Mouse (Mus musculus) megakaryocyte, embryonic 14.5 days (primary cell): ENCODE results near the gene Cenpb. TPM values are rescaled to one million over a fixed set of nuclear protein-coding genes. Genes with fewer than 3 reads are reported as not detected.
A peak's percentile ranks its signal among the peaks of the same experiment; 100 is the strongest.

Experiments
- H3K27me3 ChIP-seq: replicated peaks from 2 replicates; pipeline ENCODE3; 2012; ENCODE audit warnings: inconsistent platforms
- H3K36me3 ChIP-seq: replicated peaks from 2 replicates; pipeline ENCODE3; 2012; ENCODE audit warnings: low read length, inconsistent platforms, mixed read lengths
- H3K4me1 ChIP-seq: 2 replicates; pipeline ENCODE4 v1.6.1; 2012; ENCODE audit warnings: inconsistent platforms
- H3K4me3 ChIP-seq: replicated peaks from 2 replicates; pipeline ENCODE3; 2012; ENCODE audit warnings: moderate library complexity, mild to moderate bottlenecking, inconsistent platforms
- H3K9me3 ChIP-seq: 2 replicates; pipeline ENCODE4 v1.6.1; 2012; ENCODE audit warnings: inconsistent platforms
- FLI1 ChIP-seq: IDR thresholded peaks from 2 replicates; pipeline ENCODE4 v1.6.1; 2012; ENCODE audit warnings: low read length, inconsistent platforms, mixed read lengths
- GATA1 ChIP-seq: IDR thresholded peaks from 3 replicates; pipeline ENCODE4 v1.6.1; 2012; ENCODE audit warnings: mixed read lengths, low read length, inconsistent platforms, borderline replicate concordance
- polyA plus RNA-seq: library from polyadenylated mRNA; stranded (reverse); fragments of >175 nt; gene quantifications from 2 replicates; pipeline ENCODE4 v1.2.3, GENCODE M21; 2012; ENCODE audit warnings: low replicate concordance; ENCODE audit not compliant: insufficient read depth

The Cenpb gene
- polyA plus RNA-seq, 1 experiment, result 147 TPM

DNA sequence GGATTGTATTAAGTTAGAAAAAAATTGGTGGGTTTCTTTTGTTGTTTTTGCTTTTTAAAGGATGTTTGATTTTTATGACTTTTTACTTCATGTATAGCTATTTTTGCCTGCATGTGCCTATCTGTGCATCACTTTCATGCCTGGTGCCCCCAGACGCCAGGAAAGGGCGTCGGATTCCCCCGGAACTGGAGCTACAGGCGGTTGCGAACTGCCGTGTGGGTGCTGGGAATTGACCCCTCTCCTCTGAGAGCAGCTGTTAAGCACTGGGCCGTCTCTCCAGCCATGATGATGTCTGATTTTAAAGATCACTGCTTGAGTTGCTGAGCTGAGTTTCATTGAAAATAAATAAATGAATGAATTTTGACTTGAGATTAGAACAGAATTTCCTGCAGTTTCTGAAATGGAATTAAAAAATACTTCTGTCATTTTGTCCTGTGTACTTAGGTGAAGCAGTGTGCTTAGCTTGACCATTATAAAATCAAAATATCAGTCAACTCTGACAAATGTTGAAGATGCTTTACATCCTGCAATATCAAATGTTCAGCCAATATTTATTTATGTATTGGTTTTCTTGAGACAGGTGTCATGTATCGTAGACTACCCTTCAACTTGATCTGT lies 46.8 kb downstream of the Cenpb start, which contains the start of gene Gm11037:
Gene Gm11037 (plus strand): TSS at position 568 of the 618 bp plus-strand sequence.
- TF ChIP-seq FLI1 (no peak), GATA1 (no peak)
- Histone ChIP-seq H3K4me3 (peak within 1 kb of the TSS; percentile 50), H3K9me3 (no peaks in the 10 kb centered on the region), H3K36me3 (peaks cover 6% of the 10 kb centered on the region), H3K27me3 (peaks cover 15% of the 10 kb centered on the region), H3K4me1 (peaks cover 61% of the 10 kb centered on the region)

DNA sequence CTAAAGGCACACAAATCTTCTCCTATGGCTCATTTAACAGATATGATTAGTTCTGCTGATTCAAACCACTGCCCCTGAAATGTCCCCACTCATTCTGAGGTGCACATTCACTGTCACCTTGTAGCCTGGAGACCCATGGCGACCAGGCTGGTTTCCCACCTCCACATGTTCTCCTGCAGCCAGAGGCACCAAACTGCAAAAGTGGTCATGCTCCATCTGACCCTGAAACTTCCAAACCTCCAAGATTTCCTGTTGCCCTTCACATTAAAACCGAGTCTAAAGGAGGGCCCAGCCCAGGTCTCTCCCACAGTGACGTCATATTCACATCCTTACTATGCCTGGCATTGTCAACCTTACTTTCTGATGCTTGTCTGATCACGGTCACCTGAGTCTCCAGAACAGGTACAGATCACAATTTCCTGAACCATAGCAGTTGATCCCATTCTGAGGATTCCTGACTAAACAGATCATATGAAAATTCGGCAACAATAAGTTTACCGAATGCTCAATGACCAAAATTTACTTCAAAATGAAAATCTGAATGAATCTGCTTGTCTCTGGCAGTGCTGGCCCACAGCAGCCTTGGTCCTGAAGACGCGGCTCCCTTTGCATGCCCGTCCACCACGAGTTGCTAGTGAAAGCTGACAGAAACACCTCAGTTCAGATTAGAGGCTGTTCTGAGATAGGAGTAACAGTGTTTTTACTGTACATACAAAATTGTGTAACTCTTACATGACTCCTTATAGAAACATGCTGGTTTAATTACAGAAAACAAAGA lies 47.6 kb downstream of the Cenpb start:
- Histone ChIP-seq H3K4me3 (no peak overlapping the region), H3K4me1 (peaks cover 61% of the 10 kb centered on the region), H3K36me3 (peaks cover 6% of the 10 kb centered on the region), H3K9me3 (no peaks in the 10 kb centered on the region), H3K27me3 (peaks cover 22% of the 10 kb centered on the region)
- TF ChIP-seq FLI1, result no peak
- TF ChIP-seq GATA1, result no peak

DNA sequence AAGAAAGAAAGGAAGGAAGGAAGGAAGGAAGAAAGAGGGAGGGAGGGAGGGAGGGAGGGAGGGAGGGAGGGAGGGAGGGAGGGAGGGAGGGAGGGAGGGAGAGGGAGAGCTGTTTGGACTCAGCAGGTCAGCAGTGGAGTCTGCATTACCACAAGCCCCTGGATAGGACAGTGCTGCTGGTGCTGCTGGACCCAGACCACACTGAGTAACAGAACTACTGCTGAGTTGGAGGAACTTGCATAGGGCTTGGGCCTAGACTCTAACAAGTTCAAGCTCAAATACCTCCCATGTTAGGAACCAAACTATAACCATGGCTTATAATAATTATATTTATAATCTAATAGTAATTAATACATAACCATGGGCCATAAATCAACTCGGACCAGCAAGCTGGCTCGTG lies 49.0 kb downstream of the Cenpb start:
- no peaks in the 10 kb centered on the region for H3K9me3 ChIP-seq
- H3K36me3 ChIP-seq, result peaks cover 4% of the 10 kb centered on the region
- peaks cover 61% of the 10 kb centered on the region for H3K4me1 ChIP-seq
- H3K4me3 ChIP-seq, result no peak overlapping the region
- no peak for TF ChIP-seq FLI1
- TF ChIP-seq GATA1, result no peak
- H3K27me3 ChIP-seq, result peaks cover 36% of the 10 kb centered on the region

DNA sequence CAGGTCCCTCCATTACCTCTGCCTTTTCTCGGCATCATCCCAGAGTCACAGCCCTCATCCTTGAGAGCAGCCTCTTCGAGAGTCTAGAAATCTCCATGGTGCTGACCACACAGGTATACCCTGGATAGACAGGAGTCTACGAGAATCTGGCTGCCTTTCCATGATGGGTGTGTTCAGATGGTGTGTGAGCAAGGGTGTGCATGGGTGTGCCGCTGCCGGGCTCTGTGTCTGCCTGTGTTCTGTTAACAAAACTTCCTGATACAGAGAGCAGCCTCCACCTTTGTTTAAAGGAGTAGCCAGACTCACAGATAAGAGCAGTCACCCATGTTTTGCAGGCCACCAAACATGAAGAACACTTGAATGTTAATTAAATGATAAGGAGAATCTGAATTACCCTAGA lies 50.0 kb downstream of the Cenpb start:
- Histone ChIP-seq H3K9me3 (no peaks in the 10 kb centered on the region), H3K27me3 (peaks cover 45% of the 10 kb centered on the region), H3K4me1 (peaks cover 61% of the 10 kb centered on the region), H3K36me3 (peaks cover 4% of the 10 kb centered on the region), H3K4me3 (no peak overlapping the region)
- no peak for TF ChIP-seq GATA1
- TF ChIP-seq FLI1, result no peak

DNA sequence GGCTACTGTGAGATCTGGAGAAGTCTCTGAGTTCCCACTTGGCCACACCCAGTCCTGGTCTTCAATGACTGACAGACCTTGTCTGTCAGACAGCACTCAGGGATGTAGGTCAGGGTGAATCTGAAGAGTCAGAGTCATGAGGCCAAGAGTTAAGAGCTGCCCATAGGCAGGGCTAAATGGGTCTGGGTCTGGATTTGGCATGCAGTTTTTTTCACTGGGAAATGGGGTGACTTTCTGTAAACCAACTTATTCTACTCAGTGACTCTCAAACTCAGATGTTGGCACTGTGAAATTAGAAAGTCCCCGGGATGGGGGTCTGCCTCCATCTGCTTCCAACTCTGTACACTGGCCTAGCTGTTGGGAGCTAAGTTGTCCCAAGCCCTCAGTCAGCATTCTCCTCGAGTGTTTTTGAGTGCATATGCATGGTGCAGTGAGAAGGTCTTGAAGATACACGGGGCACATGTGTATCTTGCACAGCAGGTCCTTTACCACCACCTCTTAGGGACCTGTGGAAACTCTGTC lies 51.2 kb downstream of the Cenpb start:
- Histone ChIP-seq H3K36me3 (no peaks in the 10 kb centered on the region), H3K4me3 (no peak overlapping the region), H3K9me3 (no peaks in the 10 kb centered on the region), H3K4me1 (peaks cover 61% of the 10 kb centered on the region), H3K27me3 (peaks cover 47% of the 10 kb centered on the region)
- TF ChIP-seq GATA1 (no peak), FLI1 (no peak)

DNA sequence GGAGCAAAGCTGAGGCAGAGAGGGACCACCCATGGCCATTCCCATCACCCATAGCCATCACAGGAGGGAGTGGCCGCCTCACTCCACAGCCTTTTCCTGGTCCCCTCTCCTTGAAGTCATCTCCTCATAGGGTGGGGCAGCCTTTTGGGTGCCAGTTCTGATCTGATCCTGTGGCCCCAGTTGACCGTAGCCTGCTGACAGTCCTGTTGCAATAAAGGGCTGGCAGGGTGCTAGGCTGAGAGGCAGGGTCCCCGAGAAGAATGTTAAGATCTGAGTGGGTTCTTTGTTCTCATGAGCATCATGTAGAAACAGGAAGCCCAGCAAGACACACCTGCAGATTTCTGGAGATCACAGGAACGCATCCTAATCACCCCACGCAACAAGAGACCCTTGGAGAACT lies 51.7 kb downstream of the Cenpb start:
- peaks cover 66% of the 10 kb centered on the region for H3K4me1 ChIP-seq
- peaks cover 47% of the 10 kb centered on the region for H3K27me3 ChIP-seq
- no peaks in the 10 kb centered on the region for H3K9me3 ChIP-seq
- H3K36me3 ChIP-seq, result no peaks in the 10 kb centered on the region
- no peak for TF ChIP-seq FLI1
- TF ChIP-seq GATA1, result no peak
- H3K4me3 ChIP-seq, result peak overlapping the region; percentile 57

DNA sequence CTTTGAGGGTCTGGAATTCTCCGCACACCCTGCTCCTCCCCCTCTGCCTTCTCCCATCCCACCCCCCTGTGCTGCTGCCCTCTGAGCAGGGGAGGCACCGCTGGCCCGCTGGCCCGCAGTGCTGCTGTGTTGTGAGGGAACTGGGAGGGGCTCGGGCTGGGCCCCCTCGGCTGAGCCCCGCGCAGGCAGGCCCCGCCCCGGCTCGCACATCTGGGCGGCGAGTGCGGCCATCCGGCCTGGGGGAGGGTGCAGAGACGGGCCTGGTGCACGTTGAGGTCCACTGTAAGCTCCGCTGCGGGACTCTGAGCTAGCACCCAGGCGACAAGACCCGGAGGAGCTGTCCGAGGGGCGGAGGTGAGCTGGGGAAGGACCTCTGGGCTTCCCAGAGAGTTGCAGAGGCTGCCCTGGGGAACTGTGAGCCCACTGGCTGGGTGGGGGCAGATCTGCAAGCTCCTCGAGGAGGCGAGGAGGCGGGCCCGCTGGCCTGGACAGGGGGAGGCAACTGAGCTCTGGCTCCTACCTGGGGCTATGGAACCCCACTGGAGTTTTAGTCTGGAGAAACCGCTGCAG lies 52.6 kb downstream of the Cenpb start, which contains the start of gene Hspa12b:
Gene Hspa12b (plus strand): TSS at position 120 of the 570 bp plus-strand sequence.
- no peak for TF ChIP-seq FLI1
- TF ChIP-seq GATA1, result no peak
- Histone ChIP-seq H3K4me3 (peak within 1 kb of the TSS; percentile 89), H3K36me3 (no peaks in the 10 kb centered on the region), H3K4me1 (peaks cover 75% of the 10 kb centered on the region), H3K27me3 (peaks cover 47% of the 10 kb centered on the region), H3K9me3 (no peaks in the 10 kb centered on the region)

DNA sequence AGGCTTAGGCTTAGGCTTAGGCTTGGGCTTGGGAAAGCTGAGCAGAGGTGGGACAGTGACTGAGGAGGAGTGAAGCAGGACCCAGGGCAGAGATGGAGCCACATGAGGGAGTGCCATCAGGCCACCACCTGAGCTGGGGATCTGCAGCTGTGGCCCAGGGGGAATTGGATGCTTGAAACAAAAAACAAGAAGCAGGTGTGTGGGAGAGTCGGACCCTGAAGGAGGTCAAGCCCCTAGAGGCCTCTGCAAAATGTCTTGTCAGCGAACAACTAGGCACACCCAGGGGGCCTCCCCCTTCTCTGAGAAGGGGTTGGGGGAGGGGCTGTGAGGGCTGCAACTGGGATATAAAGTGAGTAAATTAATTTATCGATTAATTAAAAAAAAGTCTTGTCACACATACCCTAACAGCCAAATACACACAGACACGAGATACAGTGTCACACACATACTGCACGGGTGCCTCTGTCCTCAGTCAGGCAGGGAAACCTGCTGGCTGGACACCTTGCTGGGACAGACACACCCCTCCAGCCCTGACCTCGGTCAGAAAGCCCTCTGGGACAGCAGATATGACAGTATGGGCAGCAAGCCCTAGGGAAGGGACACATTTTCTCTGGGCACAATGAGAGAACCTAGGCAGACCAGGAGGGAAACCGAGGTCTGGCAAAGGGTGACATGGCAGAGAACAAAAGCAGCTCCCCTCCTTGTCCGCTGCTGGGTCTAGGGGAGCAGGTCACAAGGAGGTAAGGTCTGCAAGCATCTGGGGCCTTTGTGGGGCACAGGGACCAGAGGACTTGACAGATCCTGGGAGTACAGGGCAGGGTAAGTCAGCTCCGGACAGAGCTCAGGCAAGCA lies 53.7 kb downstream of the Cenpb start:
- Histone ChIP-seq H3K4me1 (peaks cover 68% of the 10 kb centered on the region), H3K27me3 (peaks cover 47% of the 10 kb centered on the region), H3K36me3 (no peaks in the 10 kb centered on the region), H3K4me3 (no peak overlapping the region), H3K9me3 (no peaks in the 10 kb centered on the region)
- TF ChIP-seq FLI1 (no peak), GATA1 (no peak)

Other genes with a start within 250 kb of the Cenpb start
- 1.3 TPM in 1 of 2 replicates, not detected in the other for gene Gfra4, start 137.0 kb downstream of the Cenpb start, polyA plus RNA-seq
- gene Adam33, start 116.3 kb downstream of the Cenpb start, polyA plus RNA-seq, result 1.9 and 6.0 TPM in 2 replicates
- gene Siglec1, start 93.3 kb downstream of the Cenpb start, polyA plus RNA-seq, result 7.1 and 11.8 TPM in 2 replicates
- 0.36 TPM in 1 of 2 replicates, not detected in the other for gene Hspa12b, start 52.8 kb downstream of the Cenpb start, polyA plus RNA-seq
- not detected in 2 replicates for gene Gm11037, start 46.6 kb downstream of the Cenpb start, polyA plus RNA-seq
- 322 and 610 TPM in 2 replicates for gene 1700037H04Rik, start 20.0 kb downstream of the Cenpb start, polyA plus RNA-seq
- gene Cdc25b, start 6.9 kb upstream of the Cenpb start, polyA plus RNA-seq, result 10.8 and 13.1 TPM in 2 replicates
- 1.5 and 1.7 TPM in 2 replicates for gene Spef1, start 7.2 kb upstream of the Cenpb start, polyA plus RNA-seq
- gene Ap5s1, start 27.0 kb upstream of the Cenpb start, polyA plus RNA-seq, result 7.7 and 14.6 TPM in 2 replicates
- 12.8 and 15.6 TPM in 2 replicates for gene Mavs, start 54.0 kb upstream of the Cenpb start, polyA plus RNA-seq
- 8.5 and 15.6 TPM in 2 replicates for gene Pank2, start 82.4 kb upstream of the Cenpb start, polyA plus RNA-seq
- 0.15 and 7.5 TPM in 2 replicates for gene Rnf24, start 172.8 kb upstream of the Cenpb start, polyA plus RNA-seq